Mouse (Mus musculus): ENCODE measurements around the gene Etfb. TPM values are rescaled to one million over a fixed set of nuclear protein-coding genes. Genes with fewer than 3 reads are reported as not detected.
"Not testable (repeated sequence)": the region's sequence is repeated elsewhere in the genome, so short reads cannot be mapped to it uniquely, and the experiment has no call there.

The Etfb gene
- total RNA-seq (2021) = 100 to 1,000 TPM; 282 to 331 TPM
- long read RNA-seq, experiment 1, transcript Etfb-201 (6 exons, 893 nt) = major isoform, 216 of 257 reads
- long read RNA-seq, experiment 1, partial matches to known transcripts = 38 of 257 reads
- long read RNA-seq, experiment 1, other reads (novel, unspliced or antisense) = 2 of 257 reads
- long read RNA-seq, experiment 2, transcript Etfb-201 (6 exons, 893 nt) = major isoform, 164 of 194 reads
- long read RNA-seq, experiment 2, partial matches to known transcripts = 26 of 194 reads
- long read RNA-seq, experiment 2, other reads (novel, unspliced or antisense) = 4 of 194 reads

DNA sequence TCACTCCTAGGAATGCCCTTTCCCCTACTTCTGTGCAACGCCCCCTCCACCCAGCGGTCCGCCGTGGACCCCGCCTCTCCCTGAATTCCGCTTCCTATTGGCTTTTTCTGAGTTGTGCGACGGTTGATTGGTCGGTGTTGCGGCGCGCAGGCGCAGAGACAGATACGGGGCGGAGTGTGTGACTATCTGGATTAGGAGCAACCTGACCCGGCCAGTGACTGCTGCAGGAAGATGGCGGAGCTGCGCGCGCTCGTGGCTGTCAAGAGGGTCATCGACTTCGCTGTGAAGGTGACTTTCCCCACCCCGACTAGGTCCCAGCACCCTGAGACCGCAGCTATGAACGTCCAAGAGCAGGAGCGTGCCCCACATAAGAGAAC, at the start of gene Etfb, which contains the start of gene Gm45233:
TSS of gene Etfb (plus strand) at position 167 of the 377 bp plus-strand sequence.
TSS of gene Gm45233 (plus strand) at position 212 of the 377 bp plus-strand sequence.
- DNase-seq (ENCODE audit: low spot score) = peak; percentile 96

DNA sequence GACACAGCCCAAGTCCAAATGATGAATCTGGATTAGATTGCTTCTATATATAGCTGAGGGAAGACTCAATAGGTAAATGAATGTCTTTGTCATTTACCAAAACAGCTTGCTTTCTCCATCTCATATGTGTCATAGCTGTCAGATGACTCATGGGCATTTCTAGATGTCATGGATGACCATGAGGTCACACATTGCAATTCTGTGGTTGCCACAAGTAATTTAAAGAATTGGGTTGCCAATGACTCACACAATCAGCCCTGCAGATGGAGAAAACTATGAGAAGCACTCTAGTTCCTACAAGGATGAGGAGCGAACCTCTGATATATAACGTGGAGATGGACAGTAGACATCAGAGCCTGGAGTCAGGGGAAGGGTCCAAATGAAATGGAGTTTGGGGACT, 44.4 kb upstream of the Etfb start:
- no peak for DNase-seq (ENCODE audit: low spot score)

DNA sequence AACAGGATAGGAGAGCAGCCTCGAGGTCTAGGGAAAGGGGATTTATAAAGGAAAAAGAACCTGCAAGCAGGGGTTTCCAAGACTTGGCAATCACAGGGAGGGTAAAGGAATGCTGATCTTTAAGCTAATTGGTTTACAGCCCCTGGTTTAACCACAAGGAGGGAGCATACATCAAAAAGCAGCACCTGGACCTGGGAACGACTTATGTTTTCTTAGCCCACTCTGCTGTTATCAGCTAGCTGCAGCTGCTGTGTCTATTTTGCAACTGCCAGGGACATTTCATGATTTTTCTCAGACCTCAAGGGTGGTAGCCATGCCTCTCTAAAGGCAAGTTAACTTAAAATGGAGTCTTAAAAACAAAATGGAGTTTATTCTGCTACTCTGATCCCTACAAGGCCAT, 41.2 kb upstream of the Etfb start:
- DNase-seq (ENCODE audit: low spot score) = no peak

DNA sequence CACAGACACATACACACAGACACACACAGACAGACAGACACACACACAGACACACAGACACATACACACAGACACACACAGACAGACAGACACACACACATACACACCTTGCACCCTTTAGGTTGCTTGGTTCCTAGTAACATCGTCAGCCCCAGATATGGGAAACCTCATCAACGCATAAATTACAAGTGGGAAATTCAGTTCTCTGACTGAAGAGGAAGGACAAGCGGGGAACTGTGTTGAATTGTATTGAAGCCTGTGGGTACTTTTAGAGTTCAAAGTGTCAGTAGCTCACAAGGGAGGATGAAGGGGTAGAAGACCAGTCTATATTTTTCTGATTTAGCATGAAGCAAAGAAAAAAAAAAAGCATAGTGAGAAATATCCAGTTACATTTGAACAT, 36.3 kb upstream of the Etfb start:
- no peak for DNase-seq (ENCODE audit: low spot score)

DNA sequence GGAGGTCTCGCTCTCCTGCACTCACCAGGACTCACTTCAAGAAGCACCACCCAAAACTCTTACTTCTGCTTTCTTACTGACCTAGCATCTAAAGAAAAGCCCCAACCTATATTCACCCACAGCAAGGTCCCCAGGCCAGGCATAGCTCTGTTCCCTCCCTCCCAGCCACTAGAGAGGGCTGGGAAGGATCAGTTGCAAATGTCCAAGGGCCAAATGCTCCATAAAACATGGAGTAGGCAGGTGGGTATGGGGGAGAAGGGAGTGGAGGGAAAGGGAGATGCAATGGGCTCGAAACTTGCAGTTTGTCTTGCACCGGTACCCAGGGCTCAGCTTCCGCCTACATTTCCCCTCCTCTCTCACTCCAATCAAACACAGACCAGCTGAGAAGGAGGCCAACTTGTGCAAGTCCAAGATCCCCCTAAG, 35.7 kb upstream of the Etfb start, which contains the start of gene Siglecg:
TSS of gene Siglecg (plus strand) at position 74 of the 423 bp plus-strand sequence.
- DNase-seq (ENCODE audit: low spot score) = no peak

DNA sequence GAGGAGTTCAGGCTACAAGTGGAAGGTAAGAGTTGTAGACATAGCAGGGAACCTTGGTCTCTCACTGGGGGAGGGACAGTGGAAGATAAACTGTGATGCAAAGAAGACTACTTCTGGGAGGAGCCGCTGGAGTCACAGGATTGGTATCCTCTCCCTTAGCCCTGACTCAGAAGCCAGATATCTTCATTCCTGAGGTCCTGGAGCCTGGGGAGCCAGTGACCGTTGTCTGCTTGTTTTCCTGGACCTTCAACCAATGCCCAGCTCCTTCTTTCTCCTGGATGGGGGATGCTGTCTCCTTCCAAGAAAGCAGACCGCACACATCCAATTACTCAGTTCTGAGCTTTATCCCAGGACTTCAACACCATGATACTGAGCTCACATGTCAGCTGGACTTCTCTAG, 34.8 kb upstream of the Etfb start:
- DNase-seq (ENCODE audit: low spot score) = no peak

DNA sequence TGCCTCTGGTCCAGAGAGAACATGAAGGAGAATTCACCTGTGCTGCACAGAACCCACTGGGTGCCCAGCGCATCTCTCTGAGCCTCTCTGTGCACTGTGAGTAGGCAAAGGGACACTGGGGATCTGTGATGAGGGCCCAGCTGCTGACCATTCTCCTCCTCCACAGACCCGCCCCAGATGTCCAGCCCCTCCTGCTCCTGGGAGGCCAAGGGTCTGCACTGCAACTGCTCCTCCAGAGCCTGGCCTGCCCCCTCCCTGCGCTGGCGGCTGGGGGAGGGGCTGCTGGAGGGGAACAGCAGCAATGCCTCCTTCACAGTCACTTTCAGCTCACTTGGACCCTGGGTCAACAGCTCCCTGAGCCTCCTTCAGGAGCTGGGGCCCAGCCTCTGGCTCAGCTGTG, 32.2 kb upstream of the Etfb start:
- DNase-seq (ENCODE audit: low spot score) = not testable (repeated sequence)

DNA sequence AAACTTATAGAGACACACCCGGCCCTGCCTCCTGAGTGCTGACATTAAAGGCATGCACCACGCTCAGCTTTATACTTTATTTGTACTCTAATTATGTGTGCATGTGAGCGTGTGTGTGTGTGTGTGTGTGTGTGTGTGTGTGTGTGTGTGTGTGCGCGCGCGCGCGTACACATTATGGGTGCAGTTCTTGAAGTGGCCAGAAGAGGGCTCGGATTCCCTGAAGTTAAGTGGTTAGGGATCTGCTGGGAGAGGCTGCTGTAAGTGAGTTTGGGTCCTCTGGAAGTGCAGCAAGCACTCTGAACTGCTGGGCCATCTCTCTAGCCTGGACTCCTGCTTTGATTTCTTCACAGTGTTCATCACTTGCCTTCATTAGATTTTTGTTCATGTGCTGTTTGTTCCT, 26.6 kb upstream of the Etfb start:
- no peak for DNase-seq (ENCODE audit: low spot score)

DNA sequence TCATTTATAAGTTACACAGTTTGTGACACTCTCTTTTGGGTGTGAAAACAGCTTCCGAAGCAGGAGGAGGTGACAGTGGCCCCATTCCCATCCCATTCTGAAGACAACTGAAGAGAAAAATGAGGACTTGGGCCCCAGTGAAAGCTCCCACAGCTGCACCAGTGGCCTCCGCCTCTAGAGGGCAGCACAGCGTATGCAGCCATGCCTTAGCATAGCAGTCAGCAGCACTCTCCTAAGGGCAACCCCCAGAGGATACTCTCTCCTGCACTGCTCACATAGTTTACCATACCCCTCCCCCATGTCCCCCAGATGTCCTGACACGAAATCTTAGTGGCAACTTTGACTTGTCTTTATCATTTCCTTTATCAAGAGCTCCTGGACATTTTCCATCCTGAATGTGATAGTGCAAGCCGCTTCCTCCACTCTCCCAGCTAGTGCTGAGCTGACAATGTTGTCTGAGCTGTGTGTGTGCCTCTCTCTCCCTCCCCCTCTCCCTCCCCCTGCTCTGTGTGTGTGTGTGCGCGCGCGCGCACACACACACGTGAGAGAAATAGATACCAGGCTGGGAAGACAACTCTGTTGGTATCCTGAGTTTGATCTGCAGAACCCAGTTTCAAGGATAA, 20.8 kb upstream of the Etfb start:
- peak; percentile 83 for DNase-seq (ENCODE audit: low spot score)

DNA sequence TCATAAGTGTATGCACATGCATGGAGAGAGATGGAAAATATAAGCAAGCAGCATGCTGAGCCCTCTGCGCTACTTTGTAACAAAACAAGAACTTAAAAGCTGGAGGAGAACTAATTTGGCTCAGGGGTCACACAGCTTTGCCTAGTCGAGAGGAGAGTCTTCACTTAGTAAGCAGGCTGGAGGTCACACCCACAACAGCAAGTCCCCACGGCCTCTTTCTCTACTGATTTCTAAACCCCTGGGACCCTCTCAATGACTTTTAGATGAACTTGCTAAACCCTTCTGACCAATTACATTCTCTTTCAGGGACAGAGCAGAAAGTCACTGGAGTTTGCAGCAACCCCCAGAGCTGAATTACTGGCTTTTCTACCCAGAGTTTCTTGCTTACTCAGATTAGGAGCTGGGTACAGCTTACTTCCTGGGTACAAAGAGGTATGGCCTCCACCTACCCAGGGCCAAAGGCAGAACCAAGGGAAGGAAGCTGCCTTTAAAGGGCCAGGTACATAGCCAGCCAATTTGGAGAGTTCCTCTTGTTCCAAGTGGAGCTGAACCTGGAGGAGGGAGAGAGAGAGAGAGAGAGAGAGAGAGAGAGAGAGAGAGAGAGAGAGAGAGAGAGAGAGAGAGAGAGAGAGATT, 19.8 kb upstream of the Etfb start:
- no peak for DNase-seq (ENCODE audit: low spot score)

DNA sequence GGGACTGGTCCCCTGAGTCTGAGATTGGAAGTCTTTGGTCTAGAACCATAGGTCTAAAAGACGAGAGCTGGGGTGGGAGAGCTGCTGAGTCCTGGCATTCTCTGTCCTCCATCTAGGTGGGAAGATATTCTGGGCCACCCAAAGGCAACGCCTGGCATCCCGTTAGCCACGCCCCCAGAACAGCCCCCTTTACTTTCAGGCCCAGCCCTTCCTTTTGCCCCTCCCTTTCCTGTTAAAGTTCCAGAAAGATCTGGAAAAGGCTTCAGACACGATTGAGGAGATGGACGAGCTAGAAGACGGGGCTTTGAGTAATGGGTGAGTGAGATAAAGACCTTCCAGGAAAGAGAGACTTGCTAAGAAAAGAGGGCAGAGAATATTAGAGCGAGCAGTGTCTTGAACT, 16.5 kb upstream of the Etfb start, which contains the start of gene Lim2:
TSS of gene Lim2 (plus strand) at position 265 of the 400 bp plus-strand sequence.
- no peak for DNase-seq (ENCODE audit: low spot score)

DNA sequence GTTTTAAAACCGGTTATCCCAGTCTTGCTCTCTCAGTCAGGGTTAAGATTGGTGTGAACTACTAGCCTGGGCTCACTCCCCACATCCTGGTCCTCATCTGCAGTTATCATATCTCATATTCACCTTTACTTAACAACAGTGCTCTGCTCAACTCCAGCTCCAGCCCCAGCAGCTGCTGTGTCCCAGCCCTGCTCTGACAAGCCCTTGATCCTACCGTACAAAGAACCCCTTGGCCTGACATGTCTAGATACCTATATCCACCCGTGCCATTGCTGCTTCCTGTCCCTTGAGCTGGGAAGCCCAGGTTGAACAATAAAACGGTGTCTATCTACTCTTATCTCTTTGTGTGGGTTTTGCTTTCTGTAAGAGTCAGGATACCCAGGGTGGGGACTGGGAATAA, 14.4 kb upstream of the Etfb start:
- no peak for DNase-seq (ENCODE audit: low spot score)

DNA sequence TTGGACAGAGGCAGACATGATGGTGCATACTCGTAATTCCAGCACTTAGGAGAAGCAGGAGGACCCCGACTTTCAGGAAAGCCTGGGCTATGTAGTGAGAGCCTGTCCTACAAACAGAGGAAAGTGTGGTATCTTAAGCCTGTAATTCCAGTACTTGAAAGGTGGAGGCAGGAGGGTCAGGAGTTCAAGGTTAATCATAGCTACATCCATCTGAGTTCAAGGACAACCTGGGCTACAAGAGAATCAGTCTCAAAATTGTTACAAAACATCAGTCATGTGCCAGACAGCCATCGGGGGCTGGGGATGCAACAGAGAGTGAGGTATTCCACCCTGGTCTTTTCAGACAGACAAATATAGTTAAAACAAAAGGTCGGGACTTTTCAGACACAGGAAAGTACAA, 11.0 kb upstream of the Etfb start:
- no peak for DNase-seq (ENCODE audit: low spot score)

DNA sequence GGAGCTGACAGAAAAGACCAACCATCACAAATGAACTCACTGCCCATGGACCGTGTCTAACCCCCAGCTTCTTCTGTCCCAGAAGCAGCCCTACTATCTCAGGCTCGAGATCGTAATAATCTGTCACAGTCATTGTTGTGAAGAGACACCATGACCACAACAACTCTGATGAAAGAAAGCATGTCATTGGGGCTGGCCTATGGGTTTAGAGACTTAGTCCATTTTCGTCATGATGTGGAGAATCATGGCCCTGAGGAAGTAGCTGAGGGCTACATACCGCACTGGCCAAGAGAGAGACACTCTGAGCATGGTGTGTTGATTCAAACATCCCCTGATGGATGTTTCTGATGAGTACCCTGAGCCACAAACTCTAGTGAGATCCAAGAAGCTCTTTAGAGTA, 9.2 kb upstream of the Etfb start:
- no peak for DNase-seq (ENCODE audit: low spot score)

DNA sequence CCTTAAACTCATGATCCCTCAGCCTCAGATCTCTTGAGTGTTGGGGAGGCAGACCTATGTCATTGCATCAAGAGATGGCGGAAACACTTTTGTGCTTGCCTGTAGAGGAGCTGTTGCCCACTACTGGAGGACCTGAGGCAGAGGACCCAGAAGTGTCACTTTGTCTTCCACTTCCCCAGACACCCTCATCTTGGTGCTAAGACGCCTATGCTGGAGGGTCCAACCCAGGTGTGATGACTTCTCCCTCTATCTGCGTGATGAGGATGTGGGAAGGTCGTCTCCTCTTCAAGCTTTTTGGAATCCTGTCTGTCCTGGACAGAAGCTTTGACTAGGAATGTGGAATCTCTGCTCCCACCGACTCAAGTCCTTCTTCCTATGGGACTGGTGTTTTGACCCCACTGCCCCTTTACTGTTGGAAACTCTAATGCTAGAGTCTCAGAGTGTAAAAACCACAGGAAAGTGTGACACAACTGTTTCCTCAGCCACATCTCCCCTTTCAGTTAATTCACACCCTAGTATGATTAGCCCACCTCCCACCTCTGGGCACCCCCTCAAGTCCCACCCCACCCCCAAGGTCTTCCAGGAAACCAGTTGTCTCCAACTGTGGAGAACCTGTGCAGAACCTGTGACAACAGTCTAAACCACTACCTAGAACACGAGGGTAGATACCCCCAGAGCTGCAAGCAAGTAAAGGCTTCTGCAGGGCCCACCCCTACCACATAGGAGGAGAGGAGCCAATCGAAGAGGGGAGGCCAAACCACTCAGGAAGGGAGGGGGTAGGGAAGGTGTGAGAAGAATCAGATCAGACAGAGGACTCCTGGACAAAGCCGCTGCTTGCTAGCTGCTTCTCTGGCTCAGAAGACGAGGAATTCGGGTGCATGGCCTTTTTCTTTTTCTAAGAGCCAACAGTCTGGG, 7.3 kb upstream of the Etfb start, which contains the start of gene Nkg7:
TSS of gene Nkg7 (plus strand) at position 733 of the 915 bp plus-strand sequence.
- DNase-seq (ENCODE audit: low spot score) = no peak

DNA sequence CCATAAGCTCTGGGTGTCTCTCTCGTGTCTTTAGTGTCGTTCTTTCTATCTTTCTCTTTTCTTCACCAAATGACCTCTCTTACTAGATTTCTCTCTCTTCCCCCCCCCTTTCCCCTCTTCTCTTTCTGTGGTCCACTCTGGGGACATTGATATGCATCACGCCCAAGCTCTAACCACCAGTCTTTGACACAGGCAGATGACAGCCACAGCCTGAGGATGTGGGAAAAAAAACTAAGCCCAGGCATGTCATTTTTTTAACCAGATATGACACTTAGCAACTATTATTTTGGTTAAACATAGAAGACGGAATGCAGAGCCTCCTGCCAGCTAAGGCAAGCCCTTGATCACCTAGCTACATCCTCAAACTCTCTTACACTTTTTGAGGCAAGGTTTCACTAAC, 5.3 kb upstream of the Etfb start:
- no peak for DNase-seq (ENCODE audit: low spot score)

DNA sequence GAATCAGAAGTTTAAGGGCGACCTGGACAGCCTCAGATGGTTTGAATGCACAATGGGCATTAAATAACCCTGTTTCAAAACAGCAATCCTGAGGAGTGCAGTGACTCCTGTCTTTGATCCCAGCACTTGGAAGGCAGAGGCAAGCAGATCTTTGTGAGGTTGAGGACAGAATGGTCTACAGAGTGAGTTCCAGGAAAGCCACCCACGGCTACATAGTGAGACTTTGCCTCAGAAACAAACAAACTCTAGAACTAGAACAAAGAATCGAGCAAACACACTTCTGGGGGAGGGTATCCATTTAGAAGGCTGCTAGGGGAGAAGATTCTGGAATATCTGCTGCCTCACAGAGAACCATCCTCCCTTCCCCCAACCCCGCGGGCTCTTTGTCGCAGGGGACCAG, 3.4 kb upstream of the Etfb start, which contains the start of gene Cldnd2:
TSS of gene Cldnd2 (plus strand) at position 301 of the 400 bp plus-strand sequence.
- DNase-seq (ENCODE audit: low spot score) = no peak

DNA sequence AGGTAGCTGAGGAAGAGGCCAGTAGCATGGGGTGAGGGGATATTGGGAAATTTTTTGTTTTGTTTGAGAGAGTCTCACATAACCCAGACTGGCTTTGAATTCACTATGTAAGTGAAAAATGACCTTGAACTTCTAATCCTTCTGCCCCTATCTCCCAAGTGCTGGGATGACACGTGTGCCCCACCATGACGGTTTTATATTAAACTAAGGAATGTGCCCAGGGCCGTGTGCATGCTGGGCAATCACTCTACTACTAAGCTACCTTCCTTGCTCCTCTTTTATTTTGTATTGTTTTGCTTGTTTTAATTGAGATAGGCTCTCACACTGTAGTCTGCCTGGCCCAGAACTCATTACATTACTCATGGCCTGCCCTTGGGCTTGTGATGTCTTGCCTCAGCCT, 2.8 kb upstream of the Etfb start:
- no peak for DNase-seq (ENCODE audit: low spot score)

DNA sequence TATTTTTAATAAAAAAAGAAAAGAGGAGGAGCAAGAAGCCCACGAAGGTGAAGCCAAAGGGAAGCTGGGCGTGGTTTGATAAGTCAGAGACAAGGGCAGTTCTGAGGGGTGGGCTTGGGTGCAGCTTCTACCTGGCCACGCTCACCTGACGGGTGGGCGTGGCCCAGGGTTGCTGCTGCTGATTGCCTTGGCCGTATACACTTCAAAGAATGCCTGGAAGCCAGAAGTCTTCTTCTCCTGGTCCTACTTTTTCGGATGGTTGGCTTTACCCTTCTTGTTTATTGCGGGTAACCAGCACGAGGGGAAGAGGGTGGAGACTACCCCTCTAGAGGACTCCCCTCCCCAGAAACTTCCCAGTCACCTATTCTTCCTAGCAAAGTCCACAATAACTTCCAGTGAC, 1.2 kb upstream of the Etfb start:
- no peak for DNase-seq (ENCODE audit: low spot score)

DNA sequence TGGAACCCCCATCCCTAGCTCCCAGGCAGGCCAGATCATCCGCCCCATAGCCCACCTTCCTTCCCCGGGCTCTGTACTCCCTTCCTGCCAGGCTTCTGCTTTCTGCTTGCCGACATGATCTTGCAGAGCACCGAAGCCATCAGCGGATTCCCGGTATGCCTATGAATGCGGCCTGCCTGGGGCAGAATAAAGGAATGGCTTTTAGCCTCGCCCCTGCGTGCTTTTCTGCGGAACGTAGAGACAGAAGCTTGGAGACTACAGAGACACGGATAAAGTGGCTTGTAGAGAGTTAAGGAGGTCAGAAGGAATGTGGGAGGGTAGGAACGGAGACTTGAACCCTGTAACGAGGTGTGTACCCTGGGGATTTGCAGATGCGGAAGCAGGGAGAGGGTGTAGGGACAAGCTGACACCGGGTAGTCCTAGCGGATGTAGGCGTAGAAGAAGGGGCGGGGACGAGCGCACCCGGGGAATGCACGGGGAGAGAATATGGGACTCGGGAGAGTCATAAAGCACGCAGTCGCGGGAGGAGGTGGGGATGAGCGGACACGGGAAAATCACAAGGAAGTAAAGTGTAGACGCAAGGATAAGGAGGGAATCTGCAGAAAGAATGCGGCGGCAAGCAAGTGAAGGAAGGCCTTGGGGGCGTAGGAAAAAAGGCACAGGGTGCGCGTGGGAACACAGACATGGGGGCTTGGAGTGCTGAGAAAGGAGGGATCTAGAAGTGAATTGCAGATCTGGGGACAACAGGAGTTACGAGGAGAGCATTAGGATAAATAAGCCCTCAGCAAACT, 562 bp upstream of the Etfb start:
- peak; percentile 87 for DNase-seq (ENCODE audit: low spot score)

DNA sequence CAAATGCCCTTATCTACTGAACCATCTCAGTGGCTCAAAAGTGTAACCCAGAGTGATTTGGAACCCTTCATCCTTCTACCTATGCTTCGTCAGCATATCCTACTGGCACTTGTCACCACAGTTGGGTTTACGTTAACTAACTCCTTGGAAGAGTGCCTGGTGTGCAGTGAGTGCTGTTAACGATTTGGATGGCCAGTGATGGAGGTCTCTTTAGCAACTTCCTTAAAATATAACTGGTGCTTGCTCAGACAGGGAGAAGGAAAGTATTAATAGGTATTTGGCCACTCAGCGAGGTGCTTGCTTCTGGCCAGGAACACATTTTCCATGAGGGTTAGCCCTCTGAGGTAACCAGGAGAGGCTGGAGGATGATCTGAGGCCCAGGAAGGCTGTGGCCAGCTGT, 3.9 kb downstream of the Etfb start:
- peak; percentile 50 for DNase-seq (ENCODE audit: low spot score)
